Mouse (Mus musculus) kidney, adult 2 months (tissue): ENCODE results near the gene Tmed2.

Source experiments
- CTCF ChIP-seq: fragments of 200-500 bp; conservative IDR thresholded peaks from 2 replicates; pipeline ENCODE4 v1.5.1; 2011; ENCODE audit warnings: low read depth, mild to moderate bottlenecking, control low read depth, low read length, moderate library complexity, mixed read lengths; ENCODE audit not compliant: insufficient read depth, insufficient read length
- POLR2A ChIP-seq: fragments of 200-500 bp; IDR thresholded peaks from one replicate; pipeline ENCODE4 v1.6.1; 2011; ENCODE audit warnings: low read depth, low read length, control low read depth

DNA sequence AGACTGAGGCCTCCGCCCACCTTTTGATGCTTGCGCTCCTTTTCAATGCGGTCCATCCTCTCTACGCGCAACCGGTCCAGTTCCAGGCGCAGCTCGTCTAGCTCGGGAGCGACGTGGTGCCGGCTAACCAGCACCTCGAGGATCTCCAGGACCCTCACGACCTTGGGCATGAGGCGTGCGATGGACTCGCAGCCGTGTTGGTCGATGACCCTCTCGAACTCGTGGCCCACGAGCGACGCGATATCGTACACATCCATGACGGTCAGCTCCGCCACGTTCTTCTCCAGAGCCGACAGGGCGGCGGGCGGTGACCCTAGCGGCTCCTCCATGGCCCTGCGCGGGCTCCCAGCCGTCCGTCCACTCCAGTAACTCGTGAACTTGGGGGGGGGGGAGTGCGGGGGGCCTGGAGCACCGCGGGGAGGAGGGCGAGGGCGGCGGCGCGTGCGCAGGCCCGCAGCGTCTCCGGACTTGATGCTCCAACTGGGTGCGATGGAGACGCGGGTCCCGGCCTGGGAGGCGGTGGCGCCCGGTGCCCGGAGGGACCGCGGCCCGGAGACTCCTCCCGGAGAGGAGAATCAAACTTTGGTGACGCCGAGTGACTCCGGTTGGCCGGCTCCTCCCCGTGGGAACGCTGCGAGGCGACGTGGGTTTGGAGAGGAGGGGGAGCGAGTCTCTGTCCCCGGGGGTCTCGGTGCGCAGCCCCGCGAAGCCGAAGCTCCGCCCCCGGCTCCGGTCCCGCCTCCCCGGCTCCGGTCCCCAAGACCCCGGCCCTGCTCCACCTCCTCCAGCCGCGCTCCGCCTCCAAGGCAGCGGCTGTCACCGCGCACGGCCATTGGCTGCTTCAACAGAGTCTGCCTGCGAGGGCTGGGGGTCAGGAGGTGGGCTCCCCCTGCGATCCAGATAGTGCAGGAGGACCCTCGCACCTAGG is 9.6 kb upstream of the Tmed2 start, which contains the start of gene Rilpl1:
- TF ChIP-seq POLR2A (peak; percentile 9), CTCF (no peak)
